Mouse (Mus musculus) MEL (cell line): ENCODE measurements around the gene Pde10a.

Experiments
- CTCF ChIP-seq, 3 experiments: IDR thresholded peaks in 2 of 3; conservative IDR thresholded peaks in 1 of 3; 2 replicates each; pipeline ENCODE4 v1.5.1; 2011 to 2012; ENCODE audit warnings: low read length in 3 of 3, low read depth in 2 of 3, mild to moderate bottlenecking in 2 of 3, improper control_type of control experiment in 1 of 3, inconsistent platforms in 1 of 3, mixed read lengths in 1 of 3, moderate library complexity in 1 of 3; ENCODE audit not compliant: control insufficient read depth in 1 of 3, insufficient read depth in 1 of 3, poor library complexity in 1 of 3, severe bottlenecking in 1 of 3
- MYC ChIP-seq: IDR thresholded peaks from 2 replicates; pipeline ENCODE4 v1.6.1; 2011; ENCODE audit warnings: low read depth, mild to moderate bottlenecking, low read length, improper control_type of control experiment, moderate library complexity

GRCm38 (mm10) chr17:8592427-8593277, 67.5 kb downstream of the Pde10a start:
- TF ChIP-seq MYC (no peak), CTCF (IDR thresholded peaks at IDR 0.05 in 2 of 3, conservative IDR thresholded peaks at IDR 0.05 in 1 of 3; ENCODE audit: control insufficient read depth in 1 of 3, insufficient read depth in 1 of 3, low read depth in 2 of 3, low read length in 3 of 3, poor library complexity in 1 of 3, severe bottlenecking in 1 of 3) (peak; percentile 69 to 91 (median 83))
